Mouse (Mus musculus) mouse embryonic stem cell (cell line): Measurements from ENCODE around the gene Bbc3.

Experiments
- in situ Hi-C, 2 experiments: fragments of 300-500 bp; cut with MboI; formaldehyde crosslinking; loops; 1 replicate in 1 of 2; 3 replicates in 1 of 2; pipeline ENCODE4 v1.14.3; 2019 to 2020; ENCODE audit warnings: low sequenced_read_pairs in 2 of 2, low pct_unique_long_range_greater_than_20kb in 1 of 2, mixed read lengths in 1 of 2; ENCODE audit not compliant: unreplicated experiment in 1 of 2

Bbc3 gene

DNA sequence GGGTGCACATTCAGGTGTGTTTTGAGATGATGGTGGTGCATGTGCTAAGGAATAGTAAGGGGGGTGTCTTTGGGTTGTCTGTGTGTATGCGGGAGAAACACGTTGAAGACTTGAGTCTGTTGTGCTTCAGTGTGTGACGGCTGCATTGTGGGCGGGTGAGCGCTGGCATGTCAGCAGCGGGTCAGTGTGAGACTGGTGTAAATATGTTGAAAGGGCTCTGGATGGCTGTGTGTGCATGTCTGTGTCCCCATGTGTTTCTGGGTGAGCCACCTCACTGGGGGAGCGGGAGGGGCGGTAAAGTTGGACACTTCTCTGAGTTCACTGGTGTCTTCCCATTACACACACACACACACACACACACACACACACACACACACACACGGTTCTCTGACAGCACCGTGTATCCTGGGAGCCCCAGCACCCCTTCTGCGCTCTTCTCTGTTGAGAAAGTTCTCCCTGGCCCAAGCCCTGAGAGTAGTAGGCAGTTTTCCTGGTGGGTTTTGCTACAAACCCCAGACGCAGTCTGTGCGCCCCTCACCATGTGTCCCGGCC lies 3.3 kb downstream of the Bbc3 start:
- in situ Hi-C loops: no loop called here

GRCm38 (mm10) chr7:16312011-16312671 lies 3.9 kb downstream of the Bbc3 start:
- in situ Hi-C loops: no loop called here

DNA sequence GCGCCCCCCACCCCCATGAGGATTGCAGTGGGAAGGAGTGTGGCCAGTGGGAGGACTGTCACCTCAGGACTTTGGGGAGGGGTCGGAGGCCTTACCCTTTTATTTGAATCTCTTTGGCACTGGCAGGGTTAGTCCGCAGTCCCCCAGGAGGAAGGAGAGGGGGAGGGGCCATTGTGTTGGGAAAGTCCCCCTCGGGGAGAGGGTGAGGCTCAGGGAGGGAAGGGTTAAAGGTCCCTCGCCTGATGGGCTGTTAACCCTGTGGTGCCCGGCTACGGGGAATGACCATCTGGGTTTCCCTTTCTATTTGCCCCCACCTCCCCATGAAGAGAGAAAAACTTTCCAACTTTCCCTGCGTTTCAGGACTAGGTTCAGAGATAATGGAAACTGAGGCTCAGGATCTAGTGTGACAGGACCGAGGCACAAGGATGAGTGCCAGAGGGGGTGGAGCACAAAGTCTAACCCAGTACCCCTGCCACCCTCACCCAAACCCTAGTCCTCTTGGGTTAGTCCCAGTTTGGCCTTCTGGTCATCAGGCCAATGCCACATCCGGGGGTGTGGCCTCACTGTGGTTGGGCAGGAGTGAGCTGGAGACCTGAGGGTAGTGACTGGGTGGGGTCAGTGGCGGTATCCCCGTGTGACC lies 4.6 kb downstream of the Bbc3 start:
- in situ Hi-C loops: no loop called here

- in situ Hi-C loops: no loop called here
Measured at GRCm38 (mm10) chr7:16313481-16314220, 5.5 kb downstream of the Bbc3 start.

GRCm38 (mm10) chr7:16314221-16314775 lies 6.1 kb downstream of the Bbc3 start:
- in situ Hi-C loops: no loop called here

DNA sequence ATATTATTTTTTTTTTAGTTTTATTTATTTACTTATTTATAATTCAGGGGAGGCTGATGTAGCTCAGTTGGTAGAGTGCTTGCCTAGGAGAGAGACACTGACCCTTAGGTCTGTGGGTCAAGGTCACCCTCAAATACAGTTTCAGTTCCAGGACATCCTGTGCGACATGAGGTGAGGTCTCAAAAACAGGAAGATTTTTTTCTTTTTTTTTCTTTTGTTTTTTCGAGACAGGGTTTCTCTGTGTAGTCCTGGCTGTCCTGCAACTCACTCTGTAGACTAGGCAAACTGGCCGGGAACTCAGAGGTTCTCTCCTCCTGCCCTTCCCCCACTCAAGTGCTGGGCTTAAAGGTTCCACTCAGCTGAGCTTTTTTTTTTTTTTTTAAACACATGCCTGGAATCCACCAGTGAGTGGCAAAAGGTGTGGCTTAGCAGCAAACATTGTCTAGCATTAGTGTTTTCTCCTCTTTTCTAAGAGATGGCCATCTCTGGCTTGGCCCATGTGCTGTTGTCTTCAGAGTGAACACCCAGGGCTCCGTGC lies 7.1 kb downstream of the Bbc3 start:
- in situ Hi-C loops: no loop called here

- in situ Hi-C loops: no loop called here
Measured at GRCm38 (mm10) chr7:16317094-16317493, 8.9 kb downstream of the Bbc3 start.

DNA sequence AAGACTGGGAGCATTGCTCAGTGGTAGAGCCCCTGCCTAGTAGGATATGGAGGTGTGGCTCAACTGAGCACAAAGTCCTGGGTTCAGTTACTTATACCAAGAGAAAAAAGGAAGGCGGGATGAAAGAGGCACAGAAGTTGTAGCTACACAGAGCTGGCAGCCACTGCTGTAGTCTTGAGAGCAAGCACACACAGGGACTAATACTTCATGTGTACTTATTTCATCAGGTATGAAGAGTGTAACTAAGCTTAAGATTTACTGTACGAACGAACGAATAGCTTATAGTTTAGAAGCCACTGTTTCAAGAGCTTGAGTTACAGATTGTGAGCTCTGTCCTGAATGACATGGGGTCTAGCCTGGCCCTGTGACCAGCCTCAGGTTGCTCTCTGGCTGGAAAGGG lies 11.0 kb downstream of the Bbc3 start:
- in situ Hi-C loops: no loop called here

DNA sequence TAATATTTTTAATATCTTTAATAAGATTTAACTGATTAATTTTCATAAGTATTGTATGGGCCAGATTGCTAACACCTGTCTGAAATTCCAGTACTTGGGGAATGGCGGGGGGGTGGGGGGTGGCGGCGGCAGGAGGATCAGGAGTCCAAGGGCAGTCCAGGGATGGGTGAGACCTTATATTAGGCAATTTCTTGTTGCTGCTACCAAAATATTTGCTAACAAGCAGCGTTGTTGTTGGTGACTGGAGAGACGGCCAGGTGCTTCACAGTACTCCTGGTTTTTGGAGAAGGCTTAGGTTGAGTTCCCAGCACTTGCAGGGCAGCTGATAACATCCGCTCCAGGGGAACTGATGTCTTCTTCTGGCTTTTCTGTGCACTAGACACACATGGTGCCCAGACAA lies 12.3 kb downstream of the Bbc3 start:
- in situ Hi-C loops: no loop called here

DNA sequence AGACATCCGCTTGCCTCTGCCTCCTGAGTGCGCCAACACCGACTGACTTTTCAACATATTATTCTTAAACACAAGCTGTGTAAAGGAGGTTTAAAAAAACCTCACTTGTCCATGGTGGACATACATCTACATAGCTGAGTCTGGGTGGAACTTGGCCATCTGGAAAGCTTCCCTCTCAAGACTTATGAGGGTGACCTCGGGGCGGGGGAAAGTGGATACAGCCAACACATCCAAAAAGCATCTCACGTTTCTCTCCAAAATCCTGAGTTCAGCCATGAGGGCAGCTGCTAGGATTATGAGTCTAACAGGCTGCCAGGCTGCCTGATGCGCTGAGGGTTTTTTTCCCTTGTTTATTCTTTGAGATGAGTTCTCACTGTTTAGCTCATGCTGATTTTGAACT lies 16.5 kb downstream of the Bbc3 start:
- in situ Hi-C loops: no loop called here

DNA sequence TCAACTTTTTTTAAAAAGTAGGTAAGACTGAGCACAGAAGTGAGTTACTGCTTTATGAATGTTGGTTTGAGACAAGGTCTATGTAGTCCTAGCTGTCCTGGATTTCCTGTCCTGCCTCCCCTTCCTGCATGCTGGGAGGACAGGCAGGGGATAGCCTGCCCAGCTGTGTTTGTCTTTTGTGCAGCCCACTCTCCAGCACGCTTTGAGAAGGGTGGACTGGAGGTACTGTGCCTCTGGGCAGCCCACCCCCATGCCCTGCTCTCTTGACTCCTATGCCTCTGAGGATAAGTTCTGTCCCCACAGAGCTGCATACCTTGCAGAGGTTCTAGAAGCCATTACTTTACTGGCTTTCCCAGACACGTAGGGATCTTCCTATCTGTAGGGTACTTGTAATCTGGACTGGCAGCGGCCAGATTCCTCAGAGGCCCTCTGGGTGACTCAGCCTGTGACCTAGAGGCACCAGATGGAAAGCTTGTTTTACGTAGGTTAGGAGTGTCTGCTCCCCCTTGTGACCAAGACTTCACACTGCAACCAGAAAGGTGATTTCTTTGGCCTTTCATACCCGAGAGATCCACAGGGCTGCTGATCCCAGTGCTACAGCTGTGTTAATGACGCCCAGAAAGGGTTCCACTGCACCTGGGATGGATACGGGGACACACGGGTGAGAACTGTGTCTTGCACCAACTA lies 17.9 kb downstream of the Bbc3 start:
- in situ Hi-C loops: no loop called here

DNA sequence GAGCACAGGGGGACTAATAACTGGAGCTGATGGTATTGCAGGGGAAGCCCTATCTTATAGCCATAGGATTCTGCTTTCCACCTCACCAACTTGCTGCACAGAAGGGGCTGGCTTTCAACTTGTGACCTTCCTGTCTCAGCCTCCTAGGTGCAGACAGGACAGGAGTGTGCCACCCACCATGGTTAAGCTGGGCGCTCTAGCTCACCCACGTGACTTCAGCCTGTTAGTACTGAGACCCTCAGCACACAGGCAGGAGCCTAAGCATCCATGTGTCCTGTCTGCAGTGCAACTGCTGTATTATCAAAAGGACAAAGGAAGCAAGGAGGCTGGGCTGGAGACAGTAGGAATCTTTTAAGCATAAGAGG lies 18.4 kb downstream of the Bbc3 start:
- in situ Hi-C loops: no loop called here

DNA sequence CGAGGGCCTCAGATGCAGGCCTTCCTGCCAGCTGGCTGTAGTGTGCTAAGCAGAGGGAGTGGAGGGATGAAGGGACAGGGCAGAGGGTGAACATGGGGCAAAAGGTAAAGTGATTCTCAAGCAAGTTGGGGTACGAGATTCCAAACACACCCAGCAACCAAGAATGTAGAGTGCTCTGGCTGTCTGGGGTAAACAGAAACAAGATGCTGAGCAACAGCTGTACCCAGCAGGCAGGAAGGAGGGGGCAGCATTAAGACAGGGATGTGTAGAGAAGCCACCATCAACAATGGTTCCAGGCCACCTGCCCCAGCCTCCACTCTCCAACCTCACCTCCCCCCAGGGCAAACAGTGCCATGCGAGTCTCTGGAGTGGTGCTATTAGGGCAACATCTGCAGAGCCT lies 21.0 kb downstream of the Bbc3 start:
- in situ Hi-C loops: no loop called here

DNA sequence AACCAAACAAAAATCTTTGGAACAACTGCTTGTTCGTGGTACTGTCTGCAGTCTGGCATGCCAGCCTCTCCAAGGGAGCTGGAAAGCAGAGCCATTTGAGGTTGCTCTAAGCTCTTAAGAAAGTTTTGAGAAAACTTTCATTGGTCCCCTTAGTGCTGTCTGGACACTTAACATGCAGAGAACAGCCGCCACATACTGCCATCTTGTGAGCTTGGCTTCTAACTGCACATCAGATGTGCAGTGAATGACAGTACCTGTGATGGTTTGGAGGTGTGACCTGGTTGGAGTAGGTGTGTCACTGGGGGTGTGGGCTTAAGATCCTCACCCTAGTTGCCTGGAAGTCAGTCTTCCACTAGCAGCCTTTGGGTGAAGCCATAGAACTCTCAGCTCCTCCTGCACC lies 29.5 kb downstream of the Bbc3 start:
- in situ Hi-C loops: no loop called here

DNA sequence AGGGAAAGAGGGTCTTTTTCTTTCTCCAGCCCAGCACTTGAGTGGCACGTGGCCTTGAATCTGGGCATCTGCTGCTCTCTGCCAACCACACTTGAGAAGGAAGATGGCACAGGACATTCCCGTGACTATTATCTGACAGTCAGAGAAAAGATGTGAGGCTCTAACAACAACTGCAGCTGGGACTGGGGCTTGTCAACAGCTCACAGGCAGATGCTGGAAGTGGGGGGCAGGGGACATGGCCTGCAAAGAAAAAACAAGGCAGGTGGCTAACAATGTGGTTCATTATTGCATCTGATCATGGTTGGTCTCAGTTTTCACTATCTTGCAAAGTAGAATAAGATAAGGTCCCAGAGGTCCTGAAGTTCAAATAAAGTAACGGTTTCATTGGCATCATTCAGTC lies 36.4 kb downstream of the Bbc3 start:
- in situ Hi-C loops: no loop called here

DNA sequence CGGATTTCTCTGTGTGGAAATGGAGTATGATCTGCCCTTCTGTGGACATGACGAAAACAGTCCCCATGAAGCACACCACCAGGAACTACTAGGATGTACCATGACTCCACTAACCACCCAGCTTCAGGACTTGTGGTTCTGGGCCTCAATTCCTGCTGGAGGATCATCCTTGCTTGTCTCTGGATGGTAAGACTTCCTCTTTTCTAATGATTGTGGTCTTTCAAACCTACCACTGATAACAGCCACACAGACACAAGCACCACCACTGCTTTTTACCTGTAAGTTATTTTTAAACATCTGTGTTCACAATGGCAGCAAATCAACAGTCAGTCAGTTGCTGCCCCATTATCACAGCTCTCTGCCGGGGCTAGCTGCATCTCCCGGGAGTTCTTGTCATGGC lies 37.1 kb downstream of the Bbc3 start:
- in situ Hi-C loops: no loop called here

DNA sequence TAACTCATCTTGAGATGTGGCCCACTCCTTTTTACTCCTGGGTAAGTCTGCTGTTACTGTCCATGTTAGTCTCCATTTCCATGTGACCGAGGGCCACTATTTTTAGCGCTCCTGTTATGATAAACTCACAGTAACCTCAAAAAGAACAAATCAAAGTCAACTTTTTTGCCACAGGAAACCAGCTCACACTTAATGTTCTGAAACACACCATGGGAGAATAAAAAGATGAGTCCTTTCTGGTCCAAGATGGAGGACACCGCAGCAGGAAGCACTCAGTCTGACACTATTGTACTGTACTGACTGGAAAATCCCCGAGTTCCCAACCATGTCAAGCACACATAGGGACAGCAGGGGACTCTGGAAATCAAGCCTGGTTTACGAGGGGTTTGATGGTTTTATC lies 41.8 kb downstream of the Bbc3 start:
- in situ Hi-C loops: no loop called here

- in situ Hi-C loops: no loop called here
Measured at GRCm38 (mm10) chr7:16355854-16356594, 47.8 kb downstream of the Bbc3 start.
